Mouse (Mus musculus): Measurements from ENCODE around the gene Rapgef6. TPM values are rescaled to one million over a fixed set of nuclear protein-coding genes. Genes with fewer than 3 reads are reported as not detected.

Rapgef6 gene
- total RNA-seq, 2 experiments from 2014 or later: 33.5 to 39.2 TPM

- DNase-seq (ENCODE audit: low spot score in 2 of 2): no peak
Measured at GRCm38 (mm10) chr11:54730931-54731330, 208.3 kb downstream of the Rapgef6 start.

GRCm38 (mm10) chr11:54731367-54731766 is 208.7 kb downstream of the Rapgef6 start:
- DNase-seq (ENCODE audit: low spot score in 2 of 2): no peak

GRCm38 (mm10) chr11:54733546-54733945 is 210.9 kb downstream of the Rapgef6 start:
- DNase-seq (ENCODE audit: low spot score in 2 of 2): no peak

GRCm38 (mm10) chr11:54735114-54735513 is 212.5 kb downstream of the Rapgef6 start:
- DNase-seq (ENCODE audit: low spot score in 2 of 2): no peak

DNA sequence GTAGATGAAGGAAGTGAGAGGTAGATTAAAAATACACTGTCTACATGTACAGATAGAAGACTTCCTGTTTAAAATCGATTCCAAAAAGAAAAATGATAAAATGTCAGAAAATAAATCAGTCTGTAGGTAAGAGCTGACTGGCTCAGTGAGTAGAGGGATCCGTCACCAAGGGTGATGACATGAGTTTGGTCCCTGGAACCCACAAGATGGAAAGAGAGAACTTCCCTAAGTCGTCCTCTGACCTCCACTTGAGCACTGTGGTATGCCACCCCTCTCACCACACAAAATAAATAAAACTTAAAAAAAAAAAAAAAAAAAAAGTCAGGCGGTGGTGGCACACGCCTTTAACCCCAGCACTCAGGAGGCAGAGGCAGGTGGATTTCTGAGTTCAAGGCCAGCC is 214.3 kb downstream of the Rapgef6 start:
- DNase-seq (ENCODE audit: low spot score in 2 of 2): no peak

GRCm38 (mm10) chr11:54739012-54739750 is 216.5 kb downstream of the Rapgef6 start:
- no peak for DNase-seq (ENCODE audit: low spot score in 2 of 2)

- no peak for DNase-seq (ENCODE audit: low spot score in 2 of 2)
Measured at GRCm38 (mm10) chr11:54741330-54741729, 218.7 kb downstream of the Rapgef6 start.

DNA sequence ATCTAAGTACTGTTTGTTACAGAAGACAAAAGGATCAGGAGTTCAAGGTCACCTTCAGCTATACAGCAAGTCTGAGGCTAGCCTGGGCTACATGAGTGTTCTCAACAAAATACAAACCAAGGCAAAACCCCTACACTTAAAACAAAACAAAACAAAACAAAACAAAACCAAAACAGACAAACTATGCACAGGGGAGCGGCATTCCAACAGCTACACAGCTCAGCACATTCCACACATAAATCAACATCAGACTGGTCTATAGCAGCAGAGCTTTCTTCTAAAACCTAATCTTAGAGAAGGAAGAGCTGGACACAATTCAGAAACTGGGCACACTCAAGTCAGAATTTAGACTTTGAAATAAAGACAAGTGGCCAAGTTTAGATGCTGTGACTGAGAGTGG is 221.6 kb downstream of the Rapgef6 start:
- DNase-seq (ENCODE audit: low spot score in 2 of 2): no peak

Small RNAs within 50 kb of the gene (microRNA-seq; reads per million reads assigned to microRNA genes)
- 0 reads per million in 2 experiments for gene Gm26116

Other genes with a start within 250 kb of the Rapgef6 start
- gene Acsl6, start 219.0 kb upstream of the Rapgef6 start, total RNA-seq (2021): 100 to 1,000 TPM; 178 to 205 TPM
- gene Meikin, start 152.2 kb upstream of the Rapgef6 start, total RNA-seq (2021): not detected
- 10 to 100 TPM; 39.8 to 40.5 TPM for gene Fnip1, start 84.6 kb upstream of the Rapgef6 start, total RNA-seq (2021)